Mouse (Mus musculus): ENCODE data around the gene Ptpn5. TPM values are rescaled to one million over a fixed set of nuclear protein-coding genes. Genes with fewer than 3 reads are reported as not detected.

Ptpn5 gene
- polyA plus RNA-seq, 1 experiment, result 0.49 TPM

DNA sequence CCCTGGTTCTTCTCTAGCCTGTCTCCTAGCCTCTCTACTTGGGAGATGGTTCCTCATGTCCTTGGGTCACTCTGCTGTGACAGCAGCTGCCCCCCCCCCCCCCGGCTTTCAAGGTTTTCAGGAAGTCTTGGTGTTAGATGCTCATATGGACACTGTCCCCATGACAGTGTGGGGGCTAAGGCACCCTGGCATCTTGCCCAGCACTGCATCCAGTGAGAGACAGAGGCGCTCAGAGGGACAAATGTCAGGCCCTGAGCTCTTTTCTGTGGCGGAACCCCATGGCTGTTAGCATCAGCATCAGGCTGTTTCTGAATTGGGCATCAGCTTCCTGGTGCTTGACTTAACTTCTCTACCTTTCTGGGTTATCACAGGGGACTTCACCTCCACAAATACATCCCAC is 52.6 kb downstream of the Ptpn5 start:
- no peaks in the 10 kb centered on the region for H3K36me3 ChIP-seq (ENCODE audit: control insufficient read depth, insufficient read depth)
- no peaks in the 10 kb centered on the region for H3K79me2 ChIP-seq (ENCODE audit: control insufficient read depth, insufficient read depth)
- no peaks in the 10 kb centered on the region for H3K27me3 ChIP-seq (ENCODE audit: control insufficient read depth, insufficient read depth, insufficient read length)
- peak overlapping the region; percentile 46 for H3K4me2 ChIP-seq (ENCODE audit: low read depth)
- TF ChIP-seq TCF3 (IDR thresholded peaks at IDR 0.05; ENCODE audit: insufficient read length, low read depth), result no peak
- no peak for TF ChIP-seq USF1 (IDR thresholded peaks at IDR 0.05; ENCODE audit: low read depth)
- TF ChIP-seq E2F4 (IDR thresholded peaks at IDR 0.05; ENCODE audit: insufficient read depth), result no peak
- no peak for TF ChIP-seq POLR2A (IDR thresholded peaks at IDR 0.05; ENCODE audit: insufficient read length, low read depth)
- no peak for TF ChIP-seq CEBPB (IDR thresholded peaks at IDR 0.05; ENCODE audit: insufficient read depth, poor library complexity, severe bottlenecking)
- TF ChIP-seq MYOD1 (IDR thresholded peaks at IDR 0.05; ENCODE audit: control insufficient read depth in 1 of 3, insufficient read length in 2 of 3, low read depth in 2 of 3), result no peak
- TF ChIP-seq REST (IDR thresholded peaks at IDR 0.05; ENCODE audit: insufficient read depth, insufficient read length), result no peak
- TF ChIP-seq MAX (IDR thresholded peaks at IDR 0.05; ENCODE audit: low read depth), result no peak
- TF ChIP-seq TCF12 (IDR thresholded peaks at IDR 0.05; ENCODE audit: insufficient read depth, poor library complexity, severe bottlenecking), result no peak
- TF ChIP-seq SRF (IDR thresholded peaks at IDR 0.05; ENCODE audit: control insufficient read depth, insufficient read length, low read depth), result no peak
- TF ChIP-seq MYOG (IDR thresholded peaks at IDR 0.05; ENCODE audit: control insufficient read depth in 1 of 3, insufficient read depth in 1 of 3, insufficient read length in 2 of 3, low read depth in 2 of 3), result no peak
- no peak for TF ChIP-seq POLR2AphosphoS2 (IDR thresholded peaks at IDR 0.05; ENCODE audit: insufficient read length, low read depth)
- H3K4me3 ChIP-seq, result no peak overlapping the region
- no peak overlapping the region for H3ac ChIP-seq (ENCODE audit: control insufficient read depth, insufficient read length)

DNA sequence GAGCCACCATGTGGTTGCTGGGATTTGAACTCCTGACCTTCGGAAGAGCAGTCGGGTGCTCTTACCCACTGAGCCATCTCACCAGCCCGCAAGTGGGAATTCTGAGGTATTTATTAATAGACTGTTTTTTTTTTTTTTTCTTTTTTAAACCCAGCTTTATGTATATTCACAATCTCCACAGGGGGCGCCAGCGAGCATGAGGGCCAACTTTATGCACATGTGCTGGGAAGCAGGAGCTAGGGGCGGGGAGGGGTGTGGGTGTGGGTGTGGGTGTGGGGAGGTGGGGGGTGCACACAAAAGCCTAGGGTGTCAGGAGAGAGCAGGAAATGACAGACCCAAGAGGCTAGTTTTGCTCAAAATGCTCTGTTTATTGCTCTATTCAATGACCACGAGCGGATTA is 56.0 kb downstream of the Ptpn5 start:
- no peaks in the 10 kb centered on the region for H3K79me2 ChIP-seq (ENCODE audit: control insufficient read depth, insufficient read depth)
- no peaks in the 10 kb centered on the region for H3K27me3 ChIP-seq (ENCODE audit: control insufficient read depth, insufficient read depth, insufficient read length)
- H3K36me3 ChIP-seq (ENCODE audit: control insufficient read depth, insufficient read depth), result no peaks in the 10 kb centered on the region
- no peak overlapping the region for H3ac ChIP-seq (ENCODE audit: control insufficient read depth, insufficient read length)
- H3K4me2 ChIP-seq (ENCODE audit: low read depth), result no peak overlapping the region
- TF ChIP-seq POLR2AphosphoS2 (IDR thresholded peaks at IDR 0.05; ENCODE audit: insufficient read length, low read depth) (no peak), TCF3 (IDR thresholded peaks at IDR 0.05; ENCODE audit: insufficient read length, low read depth) (no peak), MYOG (IDR thresholded peaks at IDR 0.05; ENCODE audit: control insufficient read depth in 1 of 3, insufficient read depth in 1 of 3, insufficient read length in 2 of 3, low read depth in 2 of 3) (no peak), MAX (IDR thresholded peaks at IDR 0.05; ENCODE audit: low read depth) (no peak), POLR2A (IDR thresholded peaks at IDR 0.05; ENCODE audit: insufficient read length, low read depth) (no peak), REST (IDR thresholded peaks at IDR 0.05; ENCODE audit: insufficient read depth, insufficient read length) (no peak), CEBPB (IDR thresholded peaks at IDR 0.05; ENCODE audit: insufficient read depth, poor library complexity, severe bottlenecking) (no peak), USF1 (IDR thresholded peaks at IDR 0.05; ENCODE audit: low read depth) (no peak), SRF (IDR thresholded peaks at IDR 0.05; ENCODE audit: control insufficient read depth, insufficient read length, low read depth) (no peak)
- no peak overlapping the region for H3K4me3 ChIP-seq

DNA sequence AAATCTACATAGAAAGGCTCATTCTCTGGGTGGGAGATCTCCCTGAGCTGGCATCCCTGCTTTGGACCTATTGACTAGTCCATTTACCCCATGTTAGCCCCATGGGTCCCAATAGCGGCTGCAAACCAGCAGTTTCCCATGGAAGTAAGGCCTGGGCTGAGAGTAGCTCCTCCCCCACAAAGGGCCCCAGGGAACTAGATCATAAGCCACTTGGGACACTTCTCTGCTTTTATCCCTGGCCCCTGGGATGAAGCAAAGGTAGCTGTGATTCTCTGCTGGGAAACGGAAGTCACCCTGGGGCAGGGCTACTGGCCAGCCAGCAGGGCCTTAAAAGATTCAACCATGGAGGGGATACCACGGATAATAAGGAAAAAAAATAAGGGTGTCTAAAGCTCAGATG is 56.8 kb downstream of the Ptpn5 start:
- TF ChIP-seq POLR2A (IDR thresholded peaks at IDR 0.05; ENCODE audit: insufficient read length, low read depth), result no peak
- TF ChIP-seq SRF (IDR thresholded peaks at IDR 0.05; ENCODE audit: control insufficient read depth, insufficient read length, low read depth), result no peak
- TF ChIP-seq USF1 (IDR thresholded peaks at IDR 0.05; ENCODE audit: low read depth), result no peak
- no peak for TF ChIP-seq E2F4 (IDR thresholded peaks at IDR 0.05; ENCODE audit: insufficient read depth)
- TF ChIP-seq TCF3 (IDR thresholded peaks at IDR 0.05; ENCODE audit: insufficient read length, low read depth), result no peak
- no peak for TF ChIP-seq TCF12 (IDR thresholded peaks at IDR 0.05; ENCODE audit: insufficient read depth, poor library complexity, severe bottlenecking)
- TF ChIP-seq REST (IDR thresholded peaks at IDR 0.05; ENCODE audit: insufficient read depth, insufficient read length), result no peak
- no peak for TF ChIP-seq POLR2AphosphoS2 (IDR thresholded peaks at IDR 0.05; ENCODE audit: insufficient read length, low read depth)
- TF ChIP-seq MAX (IDR thresholded peaks at IDR 0.05; ENCODE audit: low read depth), result no peak
- TF ChIP-seq CEBPB (IDR thresholded peaks at IDR 0.05; ENCODE audit: insufficient read depth, poor library complexity, severe bottlenecking), result no peak
- no peak for TF ChIP-seq MYOG (IDR thresholded peaks at IDR 0.05; ENCODE audit: control insufficient read depth in 1 of 3, insufficient read depth in 1 of 3, insufficient read length in 2 of 3, low read depth in 2 of 3)
- H3K4me2 ChIP-seq (ENCODE audit: low read depth), result no peak overlapping the region

DNA sequence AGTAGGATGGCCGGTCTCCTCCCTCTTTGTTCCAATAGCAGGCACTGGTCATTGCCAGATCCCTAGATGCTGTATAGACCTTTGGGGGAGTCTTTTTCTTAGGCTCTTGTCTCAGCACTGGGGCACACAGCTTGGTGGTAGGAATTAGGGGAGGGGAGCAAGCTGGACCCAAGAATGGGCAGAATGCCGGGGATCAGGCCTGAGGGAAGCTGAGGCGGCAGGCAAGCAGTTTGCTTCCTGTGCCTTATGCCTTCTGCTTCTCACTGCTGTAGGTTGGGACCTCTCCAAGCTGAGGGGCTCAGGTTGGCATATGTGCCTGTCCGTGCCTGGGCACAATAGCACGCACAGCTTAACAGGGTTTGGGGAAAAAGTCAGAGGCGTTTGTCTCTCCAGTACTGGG is 57.3 kb downstream of the Ptpn5 start:
- Histone ChIP-seq H3K79me2 (ENCODE audit: control insufficient read depth, insufficient read depth) (no peaks in the 10 kb centered on the region), H3K4me3 (no peak overlapping the region), H3ac (ENCODE audit: control insufficient read depth, insufficient read length) (no peak overlapping the region), H3K27me3 (ENCODE audit: control insufficient read depth, insufficient read depth, insufficient read length) (no peaks in the 10 kb centered on the region), H3K4me2 (ENCODE audit: low read depth) (no peak overlapping the region), H3K36me3 (ENCODE audit: control insufficient read depth, insufficient read depth) (no peaks in the 10 kb centered on the region)
- no peak for TF ChIP-seq POLR2AphosphoS2 (IDR thresholded peaks at IDR 0.05; ENCODE audit: insufficient read length, low read depth)
- no peak for TF ChIP-seq MAX (IDR thresholded peaks at IDR 0.05; ENCODE audit: low read depth)
- TF ChIP-seq USF1 (IDR thresholded peaks at IDR 0.05; ENCODE audit: low read depth), result no peak
- no peak for TF ChIP-seq TCF12 (IDR thresholded peaks at IDR 0.05; ENCODE audit: insufficient read depth, poor library complexity, severe bottlenecking)
- TF ChIP-seq CEBPB (IDR thresholded peaks at IDR 0.05; ENCODE audit: insufficient read depth, poor library complexity, severe bottlenecking), result no peak
- TF ChIP-seq E2F4 (IDR thresholded peaks at IDR 0.05; ENCODE audit: insufficient read depth), result no peak
- no peak for TF ChIP-seq MYOG (IDR thresholded peaks at IDR 0.05; ENCODE audit: control insufficient read depth in 1 of 3, insufficient read depth in 1 of 3, insufficient read length in 2 of 3, low read depth in 2 of 3)
- no peak for TF ChIP-seq REST (IDR thresholded peaks at IDR 0.05; ENCODE audit: insufficient read depth, insufficient read length)
- no peak for TF ChIP-seq TCF3 (IDR thresholded peaks at IDR 0.05; ENCODE audit: insufficient read length, low read depth)
- TF ChIP-seq MYOD1 (IDR thresholded peaks at IDR 0.05; ENCODE audit: control insufficient read depth in 1 of 3, insufficient read length in 2 of 3, low read depth in 2 of 3), result no peak
- no peak for TF ChIP-seq POLR2A (IDR thresholded peaks at IDR 0.05; ENCODE audit: insufficient read length, low read depth)

More for the DNA sequence above, 56.8 kb downstream of the Ptpn5 start:
- no peaks in the 10 kb centered on the region for H3K36me3 ChIP-seq (ENCODE audit: control insufficient read depth, insufficient read depth)
- no peak overlapping the region for H3ac ChIP-seq (ENCODE audit: control insufficient read depth, insufficient read length)
- H3K27me3 ChIP-seq (ENCODE audit: control insufficient read depth, insufficient read depth, insufficient read length), result no peaks in the 10 kb centered on the region
- H3K79me2 ChIP-seq (ENCODE audit: control insufficient read depth, insufficient read depth), result no peaks in the 10 kb centered on the region
- H3K4me3 ChIP-seq, result no peak overlapping the region
